Mouse (Mus musculus) megakaryocyte, embryonic 14.5 days (primary cell): ENCODE data around the gene Ankrd27. TPM values are rescaled to one million over a fixed set of nuclear protein-coding genes. Genes with fewer than 3 reads are reported as not detected.

ENCODE experiments used
- H3K27me3 ChIP-seq: replicated peaks from 2 replicates; pipeline ENCODE3; 2012; ENCODE audit warnings: inconsistent platforms
- H3K36me3 ChIP-seq: replicated peaks from 2 replicates; pipeline ENCODE3; 2012; ENCODE audit warnings: low read length, inconsistent platforms, mixed read lengths
- H3K4me1 ChIP-seq: 2 replicates; pipeline ENCODE4 v1.6.1; 2012; ENCODE audit warnings: inconsistent platforms
- H3K4me3 ChIP-seq: replicated peaks from 2 replicates; pipeline ENCODE3; 2012; ENCODE audit warnings: moderate library complexity, mild to moderate bottlenecking, inconsistent platforms
- H3K9me3 ChIP-seq: 2 replicates; pipeline ENCODE4 v1.6.1; 2012; ENCODE audit warnings: inconsistent platforms
- FLI1 ChIP-seq: IDR thresholded peaks from 2 replicates; pipeline ENCODE4 v1.6.1; 2012; ENCODE audit warnings: low read length, inconsistent platforms, mixed read lengths
- GATA1 ChIP-seq: IDR thresholded peaks from 3 replicates; pipeline ENCODE4 v1.6.1; 2012; ENCODE audit warnings: mixed read lengths, low read length, inconsistent platforms, borderline replicate concordance
- polyA plus RNA-seq: library from polyadenylated mRNA; stranded (reverse); fragments of >175 nt; gene quantifications from 2 replicates; pipeline ENCODE4 v1.2.3, GENCODE M21; 2012; ENCODE audit warnings: low replicate concordance; ENCODE audit not compliant: insufficient read depth

Ankrd27 gene
- polyA plus RNA-seq = 8.0 and 33.7 TPM in 2 replicates

DNA sequence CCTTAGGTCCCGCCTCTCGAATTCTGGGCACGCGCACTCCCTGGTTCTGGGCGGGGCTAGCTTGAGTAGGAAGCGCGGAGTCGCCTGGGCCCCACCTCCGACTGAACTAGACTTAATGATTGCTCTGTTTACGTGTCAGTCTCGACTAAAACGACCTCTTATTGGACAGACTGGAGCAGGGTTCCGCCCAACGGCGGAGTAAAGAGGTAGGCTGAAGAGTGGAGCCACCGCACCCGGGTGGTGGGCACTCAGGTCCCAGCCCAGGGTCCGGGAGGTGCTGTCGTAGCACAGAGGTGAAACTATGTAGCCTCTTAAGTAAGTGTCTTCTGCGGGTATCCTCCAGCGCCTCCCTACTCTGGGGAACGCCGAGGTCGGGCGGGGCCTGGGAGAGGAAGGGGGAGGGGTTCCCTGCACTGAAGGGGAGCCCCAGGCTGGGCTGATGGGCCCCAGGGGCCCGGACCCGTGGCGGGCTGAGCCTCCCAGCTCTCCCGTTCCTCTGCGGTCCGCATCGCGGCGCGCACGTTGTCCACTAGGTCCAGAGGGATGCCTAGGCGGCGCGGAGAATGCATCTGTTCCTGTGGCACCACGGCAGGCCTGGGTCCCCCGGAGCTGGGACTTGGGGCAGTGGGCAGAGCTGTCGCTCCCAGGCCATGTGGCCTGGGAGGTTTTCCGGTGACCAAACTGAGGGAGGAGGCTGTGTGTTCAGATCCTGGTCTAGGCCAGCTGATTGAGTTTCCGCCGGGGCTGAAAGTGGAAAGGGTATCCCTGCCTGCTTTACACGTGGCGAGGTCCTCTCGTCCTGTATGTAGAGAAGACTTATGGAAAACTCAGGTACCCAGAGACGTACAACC is at the start of gene Ankrd27:
TSS of gene Ankrd27 (plus strand) at position 190 of the 851 bp plus-strand sequence.
- H3K4me1 ChIP-seq = peaks cover 59% of the 10 kb centered on the region
- TF ChIP-seq GATA1 = no peak
- no peak for TF ChIP-seq FLI1
- peaks cover 8% of the 10 kb centered on the region for H3K36me3 ChIP-seq
- H3K9me3 ChIP-seq = peaks cover 8% of the 10 kb centered on the region
- peak within 1 kb of the TSS; percentile 93 for H3K4me3 ChIP-seq
- H3K27me3 ChIP-seq = peaks cover 40% of the 10 kb centered on the region

DNA sequence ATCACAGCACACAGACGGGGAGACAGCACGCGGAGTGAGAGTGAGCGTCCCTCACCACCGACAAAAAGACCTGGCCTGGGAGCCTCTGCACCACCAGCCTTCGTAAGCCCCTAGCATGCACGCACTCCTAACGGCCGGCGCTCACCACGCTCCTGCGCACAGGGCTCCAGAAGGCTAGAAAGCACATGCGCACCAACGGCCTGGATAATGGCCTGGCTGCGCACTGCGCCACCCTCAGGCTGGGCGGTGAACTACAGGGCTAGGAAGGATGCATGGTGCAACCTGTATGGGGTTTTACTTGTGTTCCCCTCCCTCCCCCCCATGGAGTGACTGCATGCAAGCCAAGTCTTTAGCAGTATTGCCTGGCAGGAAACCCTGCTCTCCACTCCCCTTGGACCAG is 48.5 kb upstream of the Ankrd27 start, which contains the start of gene Tdrd12:
TSS of gene Tdrd12 (minus strand) at position 184 of the 400 bp plus-strand sequence.
- peaks cover 21% of the 10 kb centered on the region for H3K4me1 ChIP-seq
- H3K36me3 ChIP-seq = no peaks in the 10 kb centered on the region
- no peak for TF ChIP-seq GATA1
- no peak for TF ChIP-seq FLI1
- no peak within 1 kb of the TSS for H3K4me3 ChIP-seq
- H3K9me3 ChIP-seq = no peaks in the 10 kb centered on the region
- peaks cover 6% of the 10 kb centered on the region for H3K27me3 ChIP-seq

DNA sequence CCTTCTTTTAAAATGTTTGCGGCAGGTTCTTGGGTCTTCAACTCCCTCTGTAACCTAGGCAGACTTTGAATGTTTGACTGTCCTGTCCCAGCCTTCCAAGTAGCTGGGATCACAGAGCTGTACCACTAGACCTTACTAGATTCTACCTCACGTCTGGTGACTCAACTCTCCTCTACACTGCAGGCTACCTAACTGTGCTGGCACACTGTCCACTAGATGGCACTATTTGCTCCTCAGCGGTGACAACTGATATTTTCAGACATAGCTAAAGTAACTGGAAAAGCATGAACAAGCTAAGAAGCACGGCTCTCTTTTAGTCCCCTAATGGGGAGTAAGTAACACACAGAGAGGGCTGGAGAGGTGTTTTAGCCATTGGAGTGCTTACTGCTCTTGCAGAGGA is 40.2 kb upstream of the Ankrd27 start:
- no peak overlapping the region for H3K4me3 ChIP-seq
- TF ChIP-seq GATA1 (no peak), FLI1 (no peak)
- peaks cover 43% of the 10 kb centered on the region for H3K36me3 ChIP-seq
- 0 out of 2 replicates have a peak, but pooled peaks cover 3% of the 10 kb centered on the region for H3K4me1 ChIP-seq
- no peaks in the 10 kb centered on the region for H3K27me3 ChIP-seq
- H3K9me3 ChIP-seq = no peaks in the 10 kb centered on the region

DNA sequence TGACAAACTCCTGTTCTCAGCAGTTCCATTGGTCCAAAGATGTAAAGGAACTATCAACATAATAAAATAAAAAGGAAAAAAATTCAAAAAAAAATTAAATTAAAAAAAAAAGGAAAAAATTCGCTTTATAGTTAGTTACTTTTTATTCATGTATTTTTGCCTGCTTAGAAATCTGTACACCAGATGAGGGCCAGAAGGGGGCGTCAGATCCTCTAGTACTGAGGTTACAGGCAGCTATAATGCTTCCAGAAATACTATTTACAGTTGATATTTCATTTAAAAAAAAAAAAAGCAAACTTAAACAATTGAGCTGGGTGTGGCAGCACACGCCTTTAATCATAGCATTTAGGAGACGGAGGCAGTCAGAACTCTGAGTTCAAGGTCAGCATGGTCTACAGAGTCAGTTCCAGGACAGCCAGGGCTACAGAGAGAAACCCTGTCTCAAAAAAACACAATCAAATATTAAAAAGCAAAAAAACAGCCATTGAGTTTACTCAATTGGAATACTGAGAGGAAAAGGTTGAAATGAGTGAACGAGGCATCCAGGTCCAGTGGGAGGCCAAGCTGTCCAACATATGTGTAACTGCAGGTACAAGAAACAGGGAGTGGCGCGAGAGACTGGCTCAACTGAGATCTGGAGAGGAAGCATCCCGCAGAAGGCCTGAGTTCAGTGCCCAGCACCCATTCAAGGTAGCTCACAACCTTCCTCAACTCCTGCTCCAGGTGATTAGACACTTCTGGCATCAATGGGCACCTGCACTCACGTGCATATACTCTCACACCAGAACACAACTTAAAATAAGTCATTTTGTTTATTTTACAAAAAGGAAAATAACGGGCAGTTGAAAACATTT is 32.1 kb upstream of the Ankrd27 start:
- TF ChIP-seq FLI1 (no peak), GATA1 (no peak)
- Histone ChIP-seq H3K9me3 (no peaks in the 10 kb centered on the region), H3K4me3 (peak overlapping the region; percentile 95), H3K4me1 (peaks cover 41% of the 10 kb centered on the region), H3K36me3 (peaks cover 36% of the 10 kb centered on the region), H3K27me3 (peaks cover 8% of the 10 kb centered on the region)

DNA sequence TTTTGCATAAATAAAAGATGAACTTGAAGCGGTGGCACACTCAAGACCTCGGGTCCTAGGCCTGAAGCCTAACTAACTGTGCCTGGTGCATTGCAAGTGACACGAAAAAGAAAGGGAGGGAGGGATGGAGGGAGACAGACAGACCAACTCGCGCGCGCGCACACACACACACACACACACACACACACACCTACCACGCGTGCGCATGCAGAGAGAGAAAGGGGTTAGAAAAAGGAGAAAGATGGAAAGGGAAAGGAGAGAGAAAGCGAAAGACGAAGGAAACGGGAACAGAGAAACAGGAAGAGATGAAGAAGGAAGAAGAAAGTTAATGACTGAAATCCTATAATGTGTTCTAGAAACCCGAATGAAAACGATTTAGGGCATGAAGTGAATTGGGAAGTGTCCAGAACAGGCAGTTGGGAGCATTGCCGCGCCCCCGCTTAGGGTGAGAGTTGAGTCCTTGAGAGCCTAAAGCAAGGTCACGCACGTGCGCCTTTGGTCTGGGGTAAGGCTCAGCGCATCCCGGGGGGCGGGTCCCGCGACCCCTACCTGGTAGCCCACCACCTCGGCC is 31.4 kb upstream of the Ankrd27 start:
- TF ChIP-seq FLI1 (no peak), GATA1 (no peak)
- Histone ChIP-seq H3K36me3 (peaks cover 29% of the 10 kb centered on the region), H3K27me3 (peaks cover 12% of the 10 kb centered on the region), H3K4me3 (peak overlapping the region; percentile 95), H3K4me1 (peaks cover 42% of the 10 kb centered on the region), H3K9me3 (no peaks in the 10 kb centered on the region)

DNA sequence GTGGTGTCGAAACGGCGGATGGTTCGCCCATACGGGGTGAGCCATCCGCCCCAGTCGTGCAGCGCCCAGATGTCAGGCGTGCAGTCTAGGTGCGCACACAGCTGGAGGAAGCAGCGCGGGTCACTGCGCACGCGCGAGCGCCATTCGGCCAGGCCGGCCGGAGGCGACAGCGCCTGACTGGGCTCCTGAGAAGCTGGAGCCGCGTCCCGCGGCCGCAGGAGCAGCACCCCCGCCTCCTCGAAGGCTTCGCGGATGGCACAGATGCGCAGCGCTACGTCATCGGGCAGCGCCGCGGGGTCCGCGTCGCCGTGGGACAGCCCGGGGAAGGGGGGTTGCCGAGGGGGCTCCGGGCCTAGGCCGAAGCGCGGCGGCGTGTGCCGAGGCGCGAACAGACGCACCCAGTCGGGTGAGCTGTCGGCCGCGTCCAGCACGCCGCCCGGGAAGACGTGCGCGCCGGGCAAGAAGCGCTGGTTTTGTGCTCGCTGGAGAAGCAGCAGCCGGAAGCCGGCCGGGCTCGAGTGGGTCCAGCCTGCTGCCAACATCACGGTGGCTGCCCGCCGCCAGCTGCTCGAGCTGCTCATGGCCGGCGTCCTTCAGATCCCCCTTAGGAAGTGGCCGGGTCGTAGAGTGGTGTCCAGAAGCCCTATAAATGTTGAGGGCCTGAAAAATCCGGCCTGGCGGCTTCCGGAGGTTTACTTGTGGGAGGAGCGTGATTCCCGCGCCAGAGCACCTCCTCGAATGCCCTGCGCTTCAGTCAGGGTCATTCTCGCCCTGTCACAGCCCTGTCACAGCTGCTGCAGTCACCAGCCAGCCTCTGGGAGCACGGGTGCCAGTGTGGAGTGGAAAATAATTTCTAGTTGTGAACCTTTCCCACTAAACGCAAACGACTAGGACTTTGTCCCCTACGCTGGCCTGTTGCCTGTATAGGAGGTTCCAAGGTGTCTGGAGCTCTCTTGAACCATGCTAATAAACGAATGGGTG is 30.5 kb upstream of the Ankrd27 start:
- peaks cover 17% of the 10 kb centered on the region for H3K27me3 ChIP-seq
- H3K9me3 ChIP-seq = no peaks in the 10 kb centered on the region
- peak overlapping the region; percentile 95 for H3K4me3 ChIP-seq
- TF ChIP-seq GATA1 (no peak), FLI1 (no peak)
- peaks cover 50% of the 10 kb centered on the region for H3K4me1 ChIP-seq
- H3K36me3 ChIP-seq = peaks cover 20% of the 10 kb centered on the region

DNA sequence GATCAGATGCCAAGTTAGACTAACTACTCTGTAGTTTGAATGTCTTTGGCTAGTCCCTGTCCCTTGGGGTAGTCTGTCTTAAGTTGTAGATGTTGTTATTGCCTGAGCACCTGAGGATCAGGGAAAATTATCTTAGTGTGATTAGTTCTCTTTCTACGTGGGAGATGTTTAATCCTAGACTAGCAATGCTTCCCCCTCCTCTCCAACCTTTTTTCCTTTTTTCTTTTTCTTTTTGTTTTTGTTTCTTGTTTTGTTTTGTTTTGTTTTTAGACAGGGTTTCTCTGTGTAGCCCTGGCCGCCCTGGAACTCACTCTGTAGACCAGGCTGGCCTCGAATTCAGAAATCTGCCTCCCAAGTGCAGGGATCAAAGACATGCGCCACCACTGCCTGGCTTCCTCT is 29.8 kb upstream of the Ankrd27 start, which contains the start of gene Nudt19:
TSS of gene Nudt19 (minus strand) at position 100 of the 399 bp plus-strand sequence.
- no peaks in the 10 kb centered on the region for H3K9me3 ChIP-seq
- peaks cover 57% of the 10 kb centered on the region for H3K4me1 ChIP-seq
- peaks cover 13% of the 10 kb centered on the region for H3K36me3 ChIP-seq
- TF ChIP-seq GATA1 (no peak), FLI1 (no peak)
- H3K27me3 ChIP-seq = peaks cover 23% of the 10 kb centered on the region
- H3K4me3 ChIP-seq = peak within 1 kb of the TSS; percentile 95

DNA sequence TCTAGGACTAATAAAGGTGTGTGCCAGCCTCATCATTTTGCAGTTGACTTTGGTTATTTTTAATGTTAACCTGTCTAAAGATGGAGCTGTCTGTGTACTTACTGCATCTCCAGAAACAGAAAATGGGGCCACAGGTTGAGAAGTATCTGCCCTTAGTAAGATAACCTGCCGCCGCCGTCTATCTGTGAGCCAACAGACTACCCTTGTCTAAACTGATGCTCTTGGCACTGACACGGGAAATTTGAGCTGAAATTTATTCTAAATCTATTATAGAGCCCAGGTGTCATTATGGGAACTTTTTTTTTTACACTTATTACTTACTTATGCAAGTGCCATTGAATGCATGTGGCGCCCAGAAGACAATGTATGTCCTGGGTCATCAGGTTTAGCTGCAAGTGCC is 29.1 kb upstream of the Ankrd27 start:
- Histone ChIP-seq H3K4me3 (no peak overlapping the region), H3K4me1 (peaks cover 57% of the 10 kb centered on the region), H3K27me3 (peaks cover 28% of the 10 kb centered on the region), H3K36me3 (peaks cover 7% of the 10 kb centered on the region), H3K9me3 (no peaks in the 10 kb centered on the region)
- TF ChIP-seq FLI1 (no peak), GATA1 (no peak)
